Mouse (Mus musculus): ENCODE data around the gene Ddc.

Gene Ddc

GRCm38 (mm10) chr11:11897645-11898357 is at the start of gene Ddc:
Ddc (minus strand) TSS chr11:11898144.
- no peak for DNase-seq (ENCODE audit: low spot score)

DNA sequence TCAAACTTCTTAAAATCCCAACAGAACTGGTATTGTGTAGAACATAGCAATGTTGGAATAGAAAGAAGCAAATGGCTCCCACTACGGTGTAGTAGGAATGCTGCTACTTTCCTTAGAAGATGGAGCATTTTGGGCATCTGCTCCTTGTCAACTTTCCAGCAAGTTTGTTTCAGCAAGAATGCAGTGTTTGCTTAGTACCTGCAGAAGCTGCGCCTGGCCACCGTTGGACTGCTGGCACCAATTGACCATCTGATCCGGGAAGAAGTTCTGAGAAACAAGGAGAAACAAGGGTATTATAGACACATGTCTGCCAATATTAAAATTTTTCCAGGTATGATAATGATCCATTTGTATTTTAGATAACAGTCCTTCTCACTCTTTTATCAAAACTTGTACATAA is 47.8 kb upstream of the Ddc start:
- no peak for DNase-seq (ENCODE audit: low spot score)

GRCm38 (mm10) chr11:11944814-11945213 is 46.9 kb upstream of the Ddc start:
- DNase-seq (ENCODE audit: low spot score), result no peak

- DNase-seq (ENCODE audit: low spot score), result no peak
Measured at GRCm38 (mm10) chr11:11944082-11944349, 46.1 kb upstream of the Ddc start.

GRCm38 (mm10) chr11:11943240-11944081 is 45.5 kb upstream of the Ddc start:
- DNase-seq (ENCODE audit: low spot score), result no peak

GRCm38 (mm10) chr11:11942320-11943217 is 44.6 kb upstream of the Ddc start:
- no peak for DNase-seq (ENCODE audit: low spot score)

DNA sequence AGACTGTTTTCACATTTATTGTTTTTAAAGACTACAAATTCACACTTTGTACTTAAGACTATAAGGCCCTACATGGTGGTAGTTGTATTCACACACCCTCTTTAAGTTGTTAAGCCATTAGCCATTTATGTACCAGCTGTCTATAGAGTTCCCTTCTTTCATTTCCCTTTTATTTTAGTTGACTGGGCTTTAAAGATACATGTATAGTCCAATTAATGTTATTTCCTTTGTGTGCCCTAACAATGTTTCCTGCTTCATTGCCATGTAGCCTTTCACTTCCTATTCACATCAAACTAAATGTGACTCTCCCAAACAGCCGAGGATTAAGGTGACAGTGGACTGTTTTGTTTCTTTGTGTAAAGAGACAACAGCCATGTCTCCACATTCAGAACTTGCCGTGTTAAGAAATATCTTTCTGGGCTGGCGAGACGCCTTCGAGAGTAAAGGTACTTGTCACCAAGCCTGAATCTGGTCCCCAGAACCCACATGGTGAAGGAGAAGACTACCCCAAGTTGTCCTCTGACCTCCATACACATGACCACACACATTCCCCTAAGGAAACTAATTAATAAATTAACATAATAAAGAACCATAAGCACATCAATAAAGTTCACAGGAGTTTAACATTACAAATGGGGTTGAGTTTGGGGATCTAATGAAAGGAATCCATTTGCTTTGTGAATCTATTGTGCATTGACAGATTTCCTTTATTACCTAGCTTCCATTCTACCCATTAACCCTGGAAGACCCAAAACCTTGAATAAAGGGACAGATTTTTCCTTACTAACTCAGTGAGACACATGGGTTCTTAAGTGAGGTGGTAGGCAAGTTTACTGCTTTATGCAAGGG is 43.1 kb upstream of the Ddc start:
- DNase-seq (ENCODE audit: low spot score), result no peak

- DNase-seq (ENCODE audit: low spot score), result no peak
Measured at GRCm38 (mm10) chr11:11939611-11940010, 41.7 kb upstream of the Ddc start.

- DNase-seq (ENCODE audit: low spot score), result no peak
Measured at GRCm38 (mm10) chr11:11938591-11938990, 40.6 kb upstream of the Ddc start.

- no peak for DNase-seq (ENCODE audit: low spot score)
Measured at GRCm38 (mm10) chr11:11937340-11938030, 39.5 kb upstream of the Ddc start.

DNA sequence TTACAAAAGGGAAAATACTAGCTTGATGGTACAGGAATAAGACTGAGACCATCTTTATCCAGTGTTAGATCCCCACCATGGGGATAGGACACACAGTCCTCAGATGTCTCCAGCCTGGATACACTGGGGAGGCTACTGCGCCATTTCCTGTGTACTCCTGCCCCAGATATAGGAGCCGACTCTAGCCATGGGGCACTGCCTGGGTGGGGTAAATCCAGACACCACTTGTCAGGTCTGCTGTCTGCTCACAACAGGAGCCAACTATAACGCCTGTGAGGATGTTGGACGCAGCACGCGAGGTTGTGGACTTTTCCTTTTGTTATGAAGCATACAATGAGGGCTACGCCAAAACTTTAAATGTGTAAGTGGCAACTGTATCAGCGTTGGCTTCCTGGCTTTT is 36.9 kb upstream of the Ddc start:
- no peak for DNase-seq (ENCODE audit: low spot score)

DNA sequence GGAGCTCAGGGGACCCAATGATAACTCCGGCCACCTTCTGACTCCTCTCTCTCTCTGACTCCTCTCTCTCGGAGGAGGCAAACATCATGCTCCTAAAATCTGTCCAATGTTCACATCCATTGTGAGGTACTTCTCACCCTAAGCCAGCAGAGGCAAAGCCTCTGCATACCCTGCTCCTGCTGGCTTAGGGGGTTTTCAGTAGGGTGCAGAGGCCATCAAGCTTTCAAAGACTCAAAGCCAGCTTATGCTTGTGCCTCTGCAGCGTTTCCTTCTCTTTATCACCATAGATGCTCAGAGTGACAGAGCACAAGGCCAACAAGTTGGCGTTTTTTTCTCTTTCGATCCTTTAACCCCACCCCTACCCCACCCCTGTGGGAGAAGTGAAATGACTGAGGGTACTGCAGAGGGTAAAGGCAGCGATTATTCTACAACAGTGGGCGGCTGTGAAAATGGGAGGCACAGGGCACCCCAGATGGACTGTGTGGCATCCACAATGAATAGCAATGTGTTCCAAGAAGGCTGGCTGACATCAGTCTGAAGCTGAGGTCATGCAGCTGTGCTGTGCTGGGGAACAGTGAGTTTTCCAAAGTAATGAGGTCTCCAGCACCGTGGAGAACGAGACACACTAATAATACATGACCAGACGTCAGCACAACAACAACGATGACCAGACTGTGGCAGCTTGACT is 34.3 kb upstream of the Ddc start:
- no peak for DNase-seq (ENCODE audit: low spot score)

DNA sequence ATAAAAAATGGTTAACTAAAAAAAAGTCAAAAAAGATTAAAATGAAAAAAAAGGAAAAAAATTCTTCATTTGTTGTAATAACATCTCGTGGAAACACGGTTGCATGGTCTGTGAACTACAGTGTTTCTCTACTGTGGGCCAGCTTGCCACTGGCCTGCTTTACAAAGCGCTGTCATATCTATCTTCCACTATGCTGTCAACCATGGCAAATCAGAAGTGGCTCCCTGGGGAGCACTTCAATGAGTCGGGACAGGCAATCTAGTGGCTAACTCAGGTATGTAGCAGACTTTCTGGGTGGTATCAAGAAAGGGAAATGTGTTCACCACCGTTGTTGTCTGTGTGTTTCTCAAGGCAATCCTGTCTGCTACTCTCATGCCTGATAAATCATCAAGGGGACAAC is 33.7 kb upstream of the Ddc start:
- DNase-seq (ENCODE audit: low spot score), result no peak

DNA sequence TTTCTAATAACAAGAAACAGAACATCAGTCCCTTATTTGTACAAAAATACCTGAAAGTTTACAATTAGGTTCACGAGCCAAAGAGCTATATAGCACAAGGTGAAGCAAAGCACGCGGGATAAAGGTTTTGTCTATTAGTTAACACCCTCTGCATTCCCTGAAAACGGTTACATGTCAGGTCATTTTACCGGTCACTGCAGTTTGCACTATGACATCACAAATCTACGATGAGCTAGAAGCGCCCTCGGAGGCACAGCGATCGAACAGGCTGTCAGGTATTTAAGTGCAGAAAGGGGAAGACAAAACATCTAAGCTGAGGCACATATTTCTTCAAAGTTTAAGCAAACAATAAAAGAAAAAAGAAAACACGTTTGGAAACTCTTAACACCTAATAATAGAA is 32.6 kb upstream of the Ddc start:
- no peak for DNase-seq (ENCODE audit: low spot score)

GRCm38 (mm10) chr11:11929059-11929458 is 31.1 kb upstream of the Ddc start:
- DNase-seq (ENCODE audit: low spot score), result no peak

DNA sequence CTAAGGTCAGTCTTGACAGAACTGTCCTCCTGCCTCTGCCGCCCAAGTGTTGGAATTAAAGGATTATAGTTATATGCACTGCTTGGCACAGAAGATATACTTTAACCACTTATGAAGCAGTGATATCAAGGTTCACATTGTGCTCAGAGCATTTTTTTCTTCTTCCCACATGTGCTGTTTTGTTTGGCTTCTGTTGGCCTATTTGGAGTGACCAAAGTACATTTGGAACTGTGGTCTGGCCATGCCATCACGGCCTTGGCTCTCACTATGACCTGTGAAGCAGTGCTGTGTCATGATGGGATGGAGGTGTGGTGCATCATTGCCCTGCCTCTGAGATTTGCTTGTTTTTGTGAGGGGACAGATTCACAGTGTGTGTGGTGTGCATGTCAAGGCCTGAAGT is 30.6 kb upstream of the Ddc start:
- no peak for DNase-seq (ENCODE audit: low spot score)

GRCm38 (mm10) chr11:11923900-11924299 is 26.0 kb upstream of the Ddc start:
- DNase-seq (ENCODE audit: low spot score), result no peak

DNA sequence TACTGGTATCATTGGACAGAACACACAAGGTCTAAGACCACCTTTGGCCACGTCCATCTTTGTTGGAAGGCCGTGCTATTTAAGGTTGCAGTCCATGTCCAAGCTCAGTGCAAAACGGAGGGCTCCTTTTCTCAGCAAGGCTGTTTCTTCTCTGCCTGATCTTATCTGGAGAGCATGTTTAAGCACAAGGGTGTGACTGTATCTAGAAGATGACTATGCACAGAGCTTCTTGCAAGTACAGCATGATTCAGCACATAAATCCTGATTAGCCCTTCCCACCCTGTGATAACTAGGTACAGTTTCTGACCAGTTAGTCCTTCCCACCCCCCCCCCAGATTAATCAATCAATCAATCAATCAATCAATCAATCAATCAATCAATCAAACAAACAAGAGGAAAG is 25.4 kb upstream of the Ddc start:
- no peak for DNase-seq (ENCODE audit: low spot score)

GRCm38 (mm10) chr11:11922106-11922505 is 24.2 kb upstream of the Ddc start:
- no peak for DNase-seq (ENCODE audit: low spot score)

DNA sequence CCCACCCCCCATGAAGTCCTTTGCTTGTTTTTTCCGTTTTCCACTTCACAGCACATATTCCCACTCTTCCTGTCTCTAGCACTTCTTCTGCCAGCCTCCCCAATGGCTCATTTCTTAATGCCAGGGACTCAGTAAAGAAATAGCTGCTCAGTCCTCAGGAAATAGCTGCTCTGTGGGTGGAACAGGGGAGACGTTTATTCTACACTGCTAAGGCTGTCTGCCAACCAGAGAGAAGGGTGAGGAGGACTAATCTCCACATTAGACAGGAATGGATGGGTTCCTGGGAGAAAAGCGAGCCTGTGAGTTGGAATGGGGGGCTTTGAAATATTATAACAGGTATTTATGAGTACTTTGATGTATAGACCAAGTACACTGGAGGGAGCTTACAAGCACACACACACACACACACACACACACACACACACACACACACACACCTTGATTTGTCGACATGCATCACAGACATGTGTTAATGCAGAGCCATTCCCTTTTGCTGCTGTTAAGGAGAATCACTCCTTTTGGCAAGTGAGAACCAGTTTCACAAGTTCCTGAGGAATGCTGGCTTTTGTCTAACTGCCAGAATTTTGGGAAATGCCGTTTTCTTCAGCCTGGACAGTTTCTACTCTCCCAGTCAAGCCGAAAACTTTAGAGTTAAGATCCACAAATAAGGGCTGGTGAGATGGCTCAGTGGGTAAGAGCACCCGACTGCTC is 9.9 kb upstream of the Ddc start:
- DNase-seq (ENCODE audit: low spot score), result no peak

All from urinary bladder, postnatal 10 days (tissue).